25 mouse cellular contexts compared by ENCODE assay signal in the genomic region with DNA sequence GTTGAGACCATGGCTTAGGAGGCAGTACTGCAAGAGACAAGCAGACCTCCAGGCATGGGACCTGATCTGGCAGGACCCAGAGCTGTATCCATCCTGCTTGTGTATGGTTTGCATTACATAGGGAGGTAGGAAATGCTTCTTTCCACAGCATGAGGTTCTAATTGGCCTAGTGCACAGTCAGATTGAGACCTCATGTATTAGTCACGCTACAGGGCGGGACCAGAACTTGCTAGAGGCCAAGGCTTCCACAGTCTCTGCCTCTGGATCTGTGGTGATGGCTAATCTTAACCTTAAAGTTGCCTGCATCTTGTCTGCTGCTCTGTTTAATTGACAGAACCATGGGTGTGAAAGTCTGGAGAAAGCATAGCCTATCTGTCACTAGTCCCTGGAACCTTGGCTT. TPM values are rescaled to one million over a fixed set of nuclear protein-coding genes. Genes with fewer than 3 reads are reported as not detected.
DNase-seq lines count a peak whose midpoint lies in the region; ATAC-seq and TF ChIP-seq lines count a peak whose summit lies in the region.
"Had no signal": no experiment of that assay in that cellular context is flagged by ENCODE, and none has a peak within 500 bp of the region (broad histone marks: within the 10 kb centered on the region; RNA-seq: fewer than 3 reads in every experiment).

No protein-coding gene starts in this region.

- 97% methylated on average over 2 of the region's 2 CpGs for whole genome bisulfite sequencing in kidney, embryonic 16.5 days
- 73% methylated on average over 2 of the region's 2 CpGs for WGBS in limb, embryonic 14.5 days
- 87% methylated on average over 2 of the region's 2 CpGs for WGBS in hindbrain, embryonic 16.5 days

- H3K4me3 ChIP-seq in kidney, embryonic 16.5 days (ENCODE audit: low read length): no peak overlapping the region
- no peak overlapping the region for H3K4me3 ChIP-seq in limb, embryonic 14.5 days (replicated peaks; ENCODE audit: low read length)
- H3K4me3 ChIP-seq in hindbrain, embryonic 16.5 days (ENCODE audit: low read length): no peak overlapping the region
- H3K4me3 ChIP-seq: forebrain, embryonic 12.5 days; heart, adult 2 months; hindbrain, embryonic 10.5 days; left cerebral cortex, adult 2 months; liver, embryonic 12.5 days; megakaryocyte, embryonic 14.5 days; midbrain, embryonic 15.5 days; neural tube, embryonic 15.5 days; stomach, embryonic 15.5 days had no signal

- no peaks in the 10 kb centered on the region for H3K27me3 ChIP-seq in kidney, embryonic 16.5 days (ENCODE audit: insufficient read depth, low read length)
- H3K27me3 ChIP-seq in limb, embryonic 14.5 days (ENCODE audit: control insufficient read depth, insufficient read depth, low read length): no peaks in the 10 kb centered on the region
- H3K27me3 ChIP-seq in hindbrain, embryonic 16.5 days (replicated peaks; ENCODE audit: control insufficient read depth, insufficient read depth, low read length): no peaks in the 10 kb centered on the region
- H3K27me3 ChIP-seq: forebrain, embryonic 12.5 days; liver, embryonic 12.5 days; megakaryocyte, embryonic 14.5 days; midbrain, embryonic 15.5 days; neural tube, embryonic 15.5 days; stomach, embryonic 15.5 days had no signal

- no peak for TF ChIP-seq POLR2A in limb, embryonic 14.5 days (IDR thresholded peaks at IDR 0.05; ENCODE audit: borderline replicate concordance, extremely low read depth, insufficient read depth, insufficient read length)

- peaks cover 68% of the 10 kb centered on the region for H3K36me3 ChIP-seq in kidney, embryonic 16.5 days (ENCODE audit: insufficient read depth, low read length)
- H3K36me3 ChIP-seq in limb, embryonic 14.5 days (ENCODE audit: control insufficient read depth, insufficient read depth, low read length): peaks cover 85% of the 10 kb centered on the region
- peaks cover 39% of the 10 kb centered on the region for H3K36me3 ChIP-seq in hindbrain, embryonic 16.5 days (ENCODE audit: control insufficient read depth, insufficient read depth, low read length)

- peak; percentile 41 for DNase-seq in adrenal gland, postnatal 14 days
- DNase-seq in adrenal gland, postnatal 4 days (ENCODE audit: low spot score in 2 of 2): no peak
- DNase-seq in kidney, adult 11 months: no peak
- peak; percentile 90 for DNase-seq in NIH3T3 (ENCODE audit: low read depth)
- peak; percentile 26 for DNase-seq in limb, embryonic 14.5 days (ENCODE audit: low spot score)
- DNase-seq: cerebellum, adult 9-10 months; gastrocnemius, postnatal 25 days; heart, adult 2 months; kidney, adult 8-10 months; kidney, postnatal 25 days; layer of hippocampus, adult 9-11 months; left cerebral cortex, postnatal 4 days; lung, adult 2 months; right cerebral cortex, postnatal 14 days; spleen, adult 18-20 months had no signal

- H3K4me1 ChIP-seq in kidney, embryonic 16.5 days (ENCODE audit: insufficient read depth, low read length): peaks cover 17% of the 10 kb centered on the region
- H3K4me1 ChIP-seq in limb, embryonic 14.5 days (ENCODE audit: control insufficient read depth, insufficient read depth, low read length): peaks cover 13% of the 10 kb centered on the region; the same call in 1 of the 2 replicates
- H3K4me1 ChIP-seq in hindbrain, embryonic 16.5 days (ENCODE audit: control insufficient read depth, insufficient read depth, low read depth, low read length): peaks cover 30% of the 10 kb centered on the region

- peak overlapping the region; percentile 39; the same call in 1 of the 2 replicates for H3K9ac ChIP-seq in kidney, embryonic 16.5 days (replicated peaks; ENCODE audit: low read length)
- H3K9ac ChIP-seq in limb, embryonic 14.5 days (ENCODE audit: low read depth, low read length, severe bottlenecking): 0 out of 2 replicates have a peak overlapping the region, but pooled peaks have one; percentile 21
- H3K9ac ChIP-seq in hindbrain, embryonic 16.5 days (ENCODE audit: low read depth, low read length): no peak overlapping the region
- H3K9ac ChIP-seq: forebrain, embryonic 12.5 days; liver, embryonic 12.5 days; midbrain, embryonic 15.5 days; neural tube, embryonic 15.5 days; stomach, embryonic 15.5 days had no signal

- no peaks in the 10 kb centered on the region for H3K9me3 ChIP-seq in kidney, embryonic 16.5 days (ENCODE audit: low read length)
- H3K9me3 ChIP-seq in limb, embryonic 14.5 days (ENCODE audit: control insufficient read depth, low read length): no peaks in the 10 kb centered on the region
- H3K9me3 ChIP-seq in hindbrain, embryonic 16.5 days (ENCODE audit: control insufficient read depth, low read length): no peaks in the 10 kb centered on the region
- H3K9me3 ChIP-seq: forebrain, embryonic 12.5 days; hindbrain, embryonic 10.5 days; liver, embryonic 12.5 days; megakaryocyte, embryonic 14.5 days; midbrain, embryonic 15.5 days; neural tube, embryonic 15.5 days; stomach, embryonic 15.5 days had no signal

- no peak overlapping the region for H3K4me2 ChIP-seq in kidney, embryonic 16.5 days (replicated peaks; ENCODE audit: low read depth, low read length)
- no peak overlapping the region for H3K4me2 ChIP-seq in limb, embryonic 14.5 days (replicated peaks; ENCODE audit: low read depth, low read length, severe bottlenecking)
- no peak overlapping the region for H3K4me2 ChIP-seq in hindbrain, embryonic 16.5 days (ENCODE audit: low read length)
- H3K4me2 ChIP-seq: forebrain, embryonic 12.5 days; liver, embryonic 12.5 days; midbrain, embryonic 15.5 days; neural tube, embryonic 15.5 days; stomach, embryonic 15.5 days had no signal

- no peak for ATAC-seq in kidney, embryonic 16.5 days (ENCODE audit: low FRiP score, low TSS enrichment)
- ATAC-seq in limb, embryonic 14.5 days (ENCODE audit: low FRiP score, low read depth): no peak
- ATAC-seq in hindbrain, embryonic 16.5 days: no peak
- ATAC-seq: liver, embryonic 12.5 days; midbrain, embryonic 15.5 days had no signal

- no peak overlapping the region for H3K27ac ChIP-seq in kidney, embryonic 16.5 days (ENCODE audit: low read length)
- no peak overlapping the region for H3K27ac ChIP-seq in limb, embryonic 14.5 days (replicated peaks; ENCODE audit: low read depth, low read length)
- no peak overlapping the region for H3K27ac ChIP-seq in hindbrain, embryonic 16.5 days (ENCODE audit: low read depth, low read length)
- H3K27ac ChIP-seq: forebrain, embryonic 12.5 days; heart, adult 2 months; hindbrain, embryonic 10.5 days; left cerebral cortex, adult 2 months; liver, embryonic 12.5 days; midbrain, embryonic 15.5 days; neural tube, embryonic 15.5 days; stomach, embryonic 15.5 days had no signal

RNA-seq across cellular contexts. Expression of a gene that starts 4.6 kb away (rescaled TPM):
- 43.7 and 49.8 TPM in 2 replicates for total RNA-seq in adrenal gland, postnatal 14 days (2021)
- total RNA-seq in adrenal gland, postnatal 4 days (2021): 10 to 100 TPM; 70.4 to 71.6 TPM
- polyA plus RNA-seq in kidney, embryonic 16.5 days (2015; fragmentation: Nextera tagmentation; extraction: Ambion mirVana): 54.5 and 65.5 TPM in 2 replicates
- 67.5 and 73.4 TPM in 2 replicates for polyA plus RNA-seq in limb, embryonic 14.5 days (2012; rRNA removed)
- polyA plus RNA-seq in limb, embryonic 14.5 days (2014; fragmentation: Nextera tagmentation; extraction: Ambion mirVana): 54.7 and 62.2 TPM in 2 replicates
- 38.7 and 52.4 TPM in 2 replicates for polyA plus RNA-seq in hindbrain, embryonic 16.5 days (2015; fragmentation: Nextera tagmentation; extraction: Ambion mirVana)

RNA-seq across cellular contexts. Expression of a gene that starts 4.6 kb away (rescaled TPM):
- total RNA-seq in adrenal gland, postnatal 14 days (2021): 8.7 and 11.5 TPM in 2 replicates
- 10 to 100 TPM; 13.8 to 18.6 TPM for total RNA-seq in adrenal gland, postnatal 4 days (2021)
- 9.4 and 10.7 TPM in 2 replicates for polyA plus RNA-seq in kidney, embryonic 16.5 days (2015; fragmentation: Nextera tagmentation; extraction: Ambion mirVana)
- 26.1 and 28.4 TPM in 2 replicates for polyA plus RNA-seq in limb, embryonic 14.5 days (2012; rRNA removed)
- 6.6 and 7.6 TPM in 2 replicates for polyA plus RNA-seq in limb, embryonic 14.5 days (2014; fragmentation: Nextera tagmentation; extraction: Ambion mirVana)
- polyA plus RNA-seq in hindbrain, embryonic 16.5 days (2015; fragmentation: Nextera tagmentation; extraction: Ambion mirVana): 9.1 and 10.9 TPM in 2 replicates

RNA-seq across cellular contexts. Expression of a gene that starts 21.9 kb away (rescaled TPM):
- total RNA-seq in adrenal gland, postnatal 14 days (2021): 15.6 and 18.2 TPM in 2 replicates
- 10 to 100 TPM; 19.0 to 19.9 TPM for total RNA-seq in adrenal gland, postnatal 4 days (2021)
- polyA plus RNA-seq in kidney, embryonic 16.5 days (2015; fragmentation: Nextera tagmentation; extraction: Ambion mirVana): 49.0 and 51.3 TPM in 2 replicates
- 66.3 and 79.5 TPM in 2 replicates for polyA plus RNA-seq in limb, embryonic 14.5 days (2012; rRNA removed)
- 37.6 and 38.8 TPM in 2 replicates for polyA plus RNA-seq in limb, embryonic 14.5 days (2014; fragmentation: Nextera tagmentation; extraction: Ambion mirVana)
- 37.6 and 41.0 TPM in 2 replicates for polyA plus RNA-seq in hindbrain, embryonic 16.5 days (2015; fragmentation: Nextera tagmentation; extraction: Ambion mirVana)

RNA-seq across cellular contexts. Expression of a gene that starts 29.7 kb away (rescaled TPM):
- total RNA-seq in adrenal gland, postnatal 14 days (2021): 17.2 and 25.2 TPM in 2 replicates
- 10 to 100 TPM; 32.0 to 34.8 TPM for total RNA-seq in adrenal gland, postnatal 4 days (2021)
- polyA plus RNA-seq in kidney, embryonic 16.5 days (2015; fragmentation: Nextera tagmentation; extraction: Ambion mirVana): 28.9 and 30.0 TPM in 2 replicates
- polyA plus RNA-seq in limb, embryonic 14.5 days (2012; rRNA removed): 57.1 and 62.6 TPM in 2 replicates
- 40.7 and 49.8 TPM in 2 replicates for polyA plus RNA-seq in limb, embryonic 14.5 days (2014; fragmentation: Nextera tagmentation; extraction: Ambion mirVana)
- polyA plus RNA-seq in hindbrain, embryonic 16.5 days (2015; fragmentation: Nextera tagmentation; extraction: Ambion mirVana): 50.0 and 52.4 TPM in 2 replicates

RNA-seq across cellular contexts. Expression of a gene that starts 41.5 kb away (rescaled TPM):
- total RNA-seq in adrenal gland, postnatal 14 days (2021): 3.6 and 27.0 TPM in 2 replicates
- total RNA-seq in adrenal gland, postnatal 4 days (2021): 10 to 100 TPM in 1 of 2 experiments, 1 to 10 TPM in 1; 4.4 to 15.0 TPM
- polyA plus RNA-seq in kidney, embryonic 16.5 days (2015; fragmentation: Nextera tagmentation; extraction: Ambion mirVana): 1.5 and 2.1 TPM in 2 replicates
- 5.1 and 5.8 TPM in 2 replicates for polyA plus RNA-seq in limb, embryonic 14.5 days (2012; rRNA removed)
- polyA plus RNA-seq in limb, embryonic 14.5 days (2014; fragmentation: Nextera tagmentation; extraction: Ambion mirVana): 1.4 and 1.7 TPM in 2 replicates
- polyA plus RNA-seq in hindbrain, embryonic 16.5 days (2015; fragmentation: Nextera tagmentation; extraction: Ambion mirVana): 6.6 and 7.0 TPM in 2 replicates

Comparison
In these comparisons a context has a peak if more than half of its experiments do, and no peak if none do; other contexts are left out.
1. DNase-seq: peak in adrenal gland, postnatal 14 days (single experiment), NIH3T3 (single experiment) and limb, embryonic 14.5 days (single experiment); none in adrenal gland, postnatal 4 days (0 of 2) and kidney, adult 11 months (single experiment).